Mouse (Mus musculus) stomach, postnatal 0 days (tissue): Measurements from ENCODE around the gene Herc2. TPM values are rescaled to one million over a fixed set of nuclear protein-coding genes. Genes with fewer than 3 reads are reported as not detected.

Source experiments
- ATAC-seq: fragments of 200-750 bp; cut with Nextera tagmentation; 2 replicates; pipeline ENCODE4 v1.8.0; 2017; ENCODE audit not compliant: low FRiP score, low TSS enrichment
- DNase-seq: peaks from one replicate; pipeline ENCODE4 v3.0.0-alpha.2; 2016; ENCODE audit warnings: low spot score
- H3K27ac ChIP-seq: fragments of 300-500 bp; sonication (generic); replicated peaks from 2 replicates; pipeline ENCODE4 v1.5.1; 2014; ENCODE audit warnings: mild to moderate bottlenecking, control low read depth
- H3K27me3 ChIP-seq: fragments of 300-500 bp; sonication (generic); 2 replicates; pipeline ENCODE4 v1.6.1; 2014; ENCODE audit warnings: low read length; ENCODE audit not compliant: control insufficient read depth, insufficient read depth
- H3K36me3 ChIP-seq: fragments of 300-500 bp; sonication (generic); 2 replicates; pipeline ENCODE4 v1.6.1; 2014; ENCODE audit warnings: low read length, mixed read lengths; ENCODE audit not compliant: control insufficient read depth, insufficient read depth
- H3K4me1 ChIP-seq: fragments of 300-500 bp; sonication (generic); replicated peaks from 2 replicates; pipeline ENCODE4 v1.6.1; 2014; ENCODE audit warnings: antibody characterized with exemption; ENCODE audit not compliant: control insufficient read depth, insufficient read depth
- H3K4me2 ChIP-seq: fragments of 300-500 bp; sonication (generic); replicated peaks from 2 replicates; pipeline ENCODE4 v1.6.1; 2014; ENCODE audit warnings: low read depth, mild to moderate bottlenecking, control low read depth, moderate library complexity
- H3K4me3 ChIP-seq: fragments of 300-500 bp; sonication (generic); 2 replicates; pipeline ENCODE4 v1.5.1; 2014; ENCODE audit warnings: low read depth, low read length, control low read depth
- H3K9ac ChIP-seq: fragments of 300-500 bp; sonication (generic); 2 replicates; pipeline ENCODE4 v1.6.1; 2014; ENCODE audit warnings: mild to moderate bottlenecking, low read length, control low read depth, mixed read lengths
- H3K9me3 ChIP-seq: fragments of 300-500 bp; sonication (generic); 2 replicates; pipeline ENCODE4 v1.6.1; 2016; ENCODE audit warnings: low read length; ENCODE audit not compliant: control insufficient read depth
- CTCF ChIP-seq: IDR thresholded peaks from 2 replicates; pipeline ENCODE4 v1.5.1; 2016; ENCODE audit warnings: antibody characterized with exemption, low read depth, mild to moderate bottlenecking, moderate library complexity
- EP300 ChIP-seq: optimal IDR thresholded peaks from 2 replicates; pipeline ENCODE3; 2016; ENCODE audit warnings: antibody characterized with exemption
- WGBS: fragments of 180-500 bp; shearing (Covaris S2); extraction: QIAGEN DNeasy Blood & Tissue Kit; methylation state at CpG from one replicate; pipeline ENCODE4 v1.1.7; 2014; 5-methylcytosine and 5-hydroxymethylcytosine counted together
- polyA plus RNA-seq: library from polyadenylated mRNA; unstranded; fragments of >200 nt; fragmentation: Nextera tagmentation; extraction: Ambion mirVana; gene quantifications from 2 replicates; pipeline ENCODE4 v1.2.1, GENCODE M21; 2015

Herc2 gene
- polyA plus RNA-seq, 1 experiment from 2014 or later: 11.9 TPM

DNA sequence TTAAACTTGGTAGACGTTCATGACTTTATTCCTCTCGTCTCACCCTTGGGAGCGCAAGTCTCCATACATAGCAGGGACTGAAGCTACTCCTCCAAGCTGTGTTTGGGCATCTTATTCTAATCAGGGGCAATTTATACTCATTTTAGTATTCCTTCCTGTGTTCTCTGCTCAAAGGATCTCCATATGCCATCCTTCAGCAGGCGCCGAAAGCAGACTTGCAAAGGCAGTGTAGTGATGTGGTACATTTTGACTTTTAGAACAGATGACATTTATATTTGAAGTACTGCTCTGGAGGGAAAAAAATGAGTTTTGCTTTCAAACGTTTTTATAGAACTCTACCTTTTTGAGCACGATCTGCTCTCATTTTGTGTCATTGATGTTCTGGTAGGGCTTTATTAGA, 71.0 kb downstream of the Herc2 start:
- no peak for TF ChIP-seq EP300
- TF ChIP-seq CTCF: no peak

DNA sequence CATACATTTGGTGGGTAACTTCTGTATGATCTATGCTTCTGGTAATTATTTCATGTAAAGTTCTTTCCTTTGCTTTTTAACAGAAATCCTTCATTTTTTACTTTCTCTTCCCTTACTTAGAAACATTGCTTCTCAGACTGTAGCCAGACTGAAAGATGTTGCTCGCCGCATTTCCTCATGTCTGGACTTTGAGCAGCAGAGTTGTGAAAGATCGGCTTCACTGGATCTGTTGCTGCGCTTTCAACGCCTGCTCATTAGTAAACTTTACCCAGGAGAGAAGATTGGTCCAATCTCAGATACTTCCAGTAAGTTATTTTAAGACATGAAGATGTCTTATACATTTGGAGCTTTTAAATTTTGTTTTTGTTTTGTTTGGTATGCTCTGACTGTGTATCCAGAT, 71.4 kb downstream of the Herc2 start:
- no peaks in the 10 kb centered on the region for H3K4me1 ChIP-seq
- DNase-seq: no peak
- no peaks in the 10 kb centered on the region for H3K27me3 ChIP-seq
- no peak overlapping the region for H3K27ac ChIP-seq
- 96% methylated on average over 5 of the region's 5 CpGs for WGBS
- no peak for ATAC-seq
- no peak overlapping the region for H3K4me3 ChIP-seq
- no peaks in the 10 kb centered on the region for H3K9me3 ChIP-seq
- H3K9ac ChIP-seq: no peak overlapping the region
- H3K36me3 ChIP-seq: peaks cover 2% of the 10 kb centered on the region; the same call in 1 of the 2 replicates
- TF ChIP-seq CTCF: no peak
- TF ChIP-seq EP300: no peak
- no peak overlapping the region for H3K4me2 ChIP-seq

More for the DNA sequence above, 71.0 kb downstream of the Herc2 start:
- Histone ChIP-seq H3K4me2 (no peak overlapping the region), H3K4me1 (no peaks in the 10 kb centered on the region), H3K9me3 (no peaks in the 10 kb centered on the region), H3K9ac (no peak overlapping the region), H3K27ac (no peak overlapping the region), H3K27me3 (no peaks in the 10 kb centered on the region), H3K36me3 (peaks cover 2% of the 10 kb centered on the region; the same call in 1 of the 2 replicates), H3K4me3 (no peak overlapping the region)
- ATAC-seq: no peak
- 85% methylated on average over 7 of the region's 7 CpGs for WGBS
- DNase-seq: no peak

DNA sequence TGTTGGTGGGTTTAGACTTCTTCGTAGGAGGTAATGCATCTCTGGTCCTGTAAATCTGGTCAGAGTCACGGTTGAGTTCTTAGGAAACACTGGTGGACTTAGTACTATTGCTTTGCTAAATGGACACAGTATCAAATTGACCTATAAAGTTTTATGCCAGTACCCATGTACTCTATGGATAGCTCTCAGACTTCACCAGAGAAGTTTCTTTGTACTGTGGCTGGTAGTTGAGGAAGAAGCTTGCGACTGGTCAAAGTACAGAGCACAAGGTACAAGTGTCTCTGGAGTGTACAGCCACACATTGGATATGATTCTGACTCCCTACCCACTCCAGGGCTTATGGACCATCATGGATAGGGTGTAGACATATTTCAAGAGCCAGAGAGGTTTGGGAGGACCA, 78.1 kb downstream of the Herc2 start:
- TF ChIP-seq EP300: no peak
- TF ChIP-seq CTCF: no peak
- H3K36me3 ChIP-seq: peaks cover 8% of the 10 kb centered on the region; the same call in 1 of the 2 replicates
- 97% methylated on average over 3 of the region's 3 CpGs for WGBS
- H3K27me3 ChIP-seq: no peaks in the 10 kb centered on the region
- no peaks in the 10 kb centered on the region for H3K9me3 ChIP-seq
- H3K4me3 ChIP-seq: no peak overlapping the region
- H3K9ac ChIP-seq: no peak overlapping the region
- no peak for ATAC-seq
- DNase-seq: no peak
- H3K4me1 ChIP-seq: no peaks in the 10 kb centered on the region
- H3K4me2 ChIP-seq: no peak overlapping the region
- H3K27ac ChIP-seq: no peak overlapping the region

- TF ChIP-seq EP300: no peak
- no peak for TF ChIP-seq CTCF
- H3K27ac ChIP-seq: no peak overlapping the region
- H3K27me3 ChIP-seq: no peaks in the 10 kb centered on the region
- no peak for DNase-seq
- H3K4me3 ChIP-seq: no peak overlapping the region
- no peak for ATAC-seq
- WGBS: 77% methylated on average over 3 of the region's 3 CpGs
- H3K4me2 ChIP-seq: no peak overlapping the region
- H3K4me1 ChIP-seq: no peaks in the 10 kb centered on the region
- H3K9me3 ChIP-seq: no peaks in the 10 kb centered on the region
- no peak overlapping the region for H3K9ac ChIP-seq
- H3K36me3 ChIP-seq: peaks cover 10% of the 10 kb centered on the region
Measured at GRCm38 (mm10) chr7:56129577-56129976, 79.6 kb downstream of the Herc2 start.

DNA sequence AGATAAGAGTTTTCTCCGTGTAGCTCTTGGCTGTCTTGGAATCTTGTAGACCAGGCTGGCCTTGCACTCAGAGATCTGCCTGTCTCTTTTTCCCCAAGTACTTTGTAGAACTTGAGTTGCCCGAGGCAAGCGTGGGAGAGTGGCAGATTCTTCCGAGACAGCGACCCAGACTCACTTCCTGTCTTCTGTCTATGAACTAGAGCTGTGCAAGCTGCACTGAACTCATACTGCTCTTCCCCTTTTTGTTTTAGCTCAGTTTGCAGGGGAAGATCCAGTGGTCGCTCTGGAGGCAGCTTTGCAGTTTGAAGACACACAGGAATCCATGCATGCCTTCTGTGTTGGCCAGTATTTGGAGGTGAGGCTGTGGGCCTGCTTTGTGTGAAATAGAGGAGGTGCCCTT, 81.6 kb downstream of the Herc2 start:
- Histone ChIP-seq H3K27ac (no peak overlapping the region), H3K4me3 (no peak overlapping the region), H3K27me3 (no peaks in the 10 kb centered on the region), H3K9me3 (no peaks in the 10 kb centered on the region), H3K4me1 (no peaks in the 10 kb centered on the region), H3K36me3 (peaks cover 17% of the 10 kb centered on the region), H3K4me2 (no peak overlapping the region), H3K9ac (no peak overlapping the region)
- 80% methylated on average over 6 of the region's 6 CpGs for WGBS
- DNase-seq (no peak), ATAC-seq (no peak)
- TF ChIP-seq CTCF (no peak), EP300 (no peak)

DNA sequence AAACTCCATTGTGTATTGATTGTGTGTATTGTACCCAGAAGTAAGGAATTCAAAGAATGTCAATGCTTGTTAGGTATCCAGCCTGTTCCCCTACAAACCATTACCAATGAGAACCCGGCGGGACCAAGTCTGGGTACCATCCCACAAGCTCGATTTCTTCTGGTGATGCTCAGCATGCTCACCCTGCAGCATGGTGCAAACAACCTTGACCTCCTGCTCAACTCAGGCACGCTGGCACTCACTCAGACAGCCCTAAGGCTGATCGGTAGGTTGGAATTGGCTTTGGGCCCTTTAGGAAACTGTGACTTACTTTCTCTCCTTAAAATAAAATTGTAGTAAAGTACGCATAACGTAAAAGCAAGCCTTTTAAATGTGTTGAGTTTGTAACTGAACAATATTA, 88.7 kb downstream of the Herc2 start:
- Histone ChIP-seq H3K4me3 (no peak overlapping the region), H3K27me3 (no peaks in the 10 kb centered on the region), H3K4me2 (no peak overlapping the region), H3K4me1 (no peaks in the 10 kb centered on the region), H3K36me3 (peaks cover 13% of the 10 kb centered on the region), H3K9me3 (no peaks in the 10 kb centered on the region), H3K9ac (no peak overlapping the region), H3K27ac (no peak overlapping the region)
- 88% methylated on average over 7 of the region's 7 CpGs for WGBS
- ATAC-seq (no peak), DNase-seq (no peak)
- no peak for TF ChIP-seq EP300
- no peak for TF ChIP-seq CTCF
